Mouse (Mus musculus): ENCODE measurements at regions not wholly inside any gene's neighbourhood (a gene's known extent, or its start where the extent isn't known, plus 50 kb on each side); places are given as distances from the start of the nearest gene placed in this dataset.
A peak's percentile ranks its signal among the peaks of the same experiment; 100 is the strongest.

DNA sequence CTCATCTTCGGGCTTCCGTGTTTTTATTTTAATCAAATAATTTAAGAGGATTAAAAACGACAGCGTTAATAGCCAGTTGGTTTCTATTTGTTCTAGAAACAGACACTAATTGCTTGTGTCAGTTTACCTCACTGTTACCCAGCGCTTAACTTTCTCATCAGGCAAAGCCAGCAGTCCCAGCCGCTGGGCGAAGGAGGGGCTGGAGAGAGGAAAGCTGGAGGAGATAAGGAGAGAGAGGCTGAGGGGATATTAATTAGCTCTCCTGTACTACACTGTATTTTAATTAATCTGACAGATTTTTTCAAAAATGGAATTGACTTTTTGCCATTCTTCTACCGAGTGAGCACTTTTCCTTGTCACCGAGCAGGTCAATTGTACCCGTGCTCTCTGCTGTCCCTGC, 559.5 kb upstream of the Mki67 start:
- DNase-seq, result no peak

DNA sequence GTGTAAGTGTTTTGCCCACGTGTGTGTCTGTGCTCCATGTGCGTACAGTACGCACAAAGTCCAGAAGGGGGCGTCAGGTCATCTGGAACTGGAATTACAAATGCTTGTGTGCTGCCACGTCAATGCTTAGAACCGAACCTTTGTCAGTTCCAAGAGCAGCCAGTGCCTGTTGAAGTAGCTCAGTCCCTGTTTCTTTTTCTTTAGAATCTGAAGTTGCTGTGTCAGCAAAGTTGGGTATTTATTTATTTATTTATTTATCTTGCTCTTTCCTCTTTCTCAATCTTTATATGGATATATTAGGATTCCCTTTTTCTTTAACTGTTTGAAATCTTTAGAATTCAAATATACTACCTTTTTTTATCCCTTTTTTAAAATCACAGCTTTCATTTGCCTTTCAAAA, 567.6 kb upstream of the Mki67 start:
- DNase-seq, result no peak

GRCm38 (mm10) chr7:136285606-136286005, 569.4 kb upstream of the Mki67 start:
- DNase-seq, result peak in 1 of 2 experiments; percentile 14

GRCm38 (mm10) chr7:136293536-136294145, 577.5 kb upstream of the Mki67 start:
- peak; percentile 54 to 70 for DNase-seq

- DNase-seq, result peak; percentile 15 to 26
These were observed 578.3 kb upstream of the Mki67 start for GRCm38 (mm10) chr7:136294445-136294844.

GRCm38 (mm10) chr7:136297901-136298513, 581.8 kb upstream of the Mki67 start:
- peak; percentile 35 to 59 for DNase-seq

GRCm38 (mm10) chr7:136306137-136306536, 588.3 kb upstream of the Mgmt start:
- DNase-seq, result no peak

DNA sequence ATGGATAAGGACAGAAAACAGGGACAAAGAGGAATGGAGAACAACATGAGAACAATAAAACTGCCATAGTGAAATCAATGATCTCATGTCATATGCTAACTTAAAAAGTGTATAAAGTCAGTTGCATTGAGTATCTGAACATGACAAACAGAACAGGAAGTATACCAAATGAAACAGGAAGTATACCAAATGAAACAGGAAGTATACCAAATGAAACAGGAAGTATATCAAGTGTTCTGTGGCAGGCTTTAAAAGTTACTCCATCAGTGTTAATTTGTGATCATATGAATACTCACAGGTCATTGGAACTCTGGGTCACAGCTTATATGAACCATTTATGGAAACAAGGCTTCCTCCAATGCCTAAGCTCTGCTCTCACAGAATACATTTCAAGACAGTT, 585.6 kb upstream of the Mgmt start:
- no peak for DNase-seq

GRCm38 (mm10) chr7:136327281-136327680, 567.1 kb upstream of the Mgmt start:
- DNase-seq, result no peak

GRCm38 (mm10) chr7:136330431-136330830, 564.0 kb upstream of the Mgmt start:
- DNase-seq, result no peak

- no peak for DNase-seq
These were observed 561.6 kb upstream of the Mgmt start for GRCm38 (mm10) chr7:136332805-136333204.

DNA sequence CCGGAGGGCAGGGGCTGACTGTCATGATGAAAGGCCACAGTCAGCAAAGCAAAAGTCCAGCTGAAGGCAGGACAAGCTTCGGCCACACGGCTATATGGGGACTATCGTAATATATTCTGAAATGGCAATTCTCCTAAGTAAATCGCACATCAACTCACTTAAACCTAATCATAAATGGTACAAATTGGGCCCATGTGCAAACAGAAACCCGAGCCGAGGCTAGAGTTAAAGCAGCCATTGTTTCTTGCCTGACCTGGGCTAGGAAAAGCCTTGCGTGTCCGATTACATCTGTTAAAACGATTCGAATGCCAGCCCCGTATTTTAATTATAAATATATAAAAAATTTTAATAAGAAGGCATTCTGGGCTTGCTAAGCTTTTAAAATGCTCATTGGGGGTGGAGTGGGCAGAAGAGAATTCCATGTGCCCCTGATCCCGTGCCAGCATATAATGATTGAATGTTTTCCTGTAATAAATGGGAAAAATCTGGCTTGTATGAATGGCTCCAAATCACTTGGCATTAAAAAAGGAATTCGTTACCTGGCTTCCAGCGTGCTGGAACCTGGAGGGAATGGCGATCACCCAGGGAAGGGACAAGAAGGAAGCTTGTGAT, 552.7 kb upstream of the Mgmt start:
- no peak for DNase-seq

DNA sequence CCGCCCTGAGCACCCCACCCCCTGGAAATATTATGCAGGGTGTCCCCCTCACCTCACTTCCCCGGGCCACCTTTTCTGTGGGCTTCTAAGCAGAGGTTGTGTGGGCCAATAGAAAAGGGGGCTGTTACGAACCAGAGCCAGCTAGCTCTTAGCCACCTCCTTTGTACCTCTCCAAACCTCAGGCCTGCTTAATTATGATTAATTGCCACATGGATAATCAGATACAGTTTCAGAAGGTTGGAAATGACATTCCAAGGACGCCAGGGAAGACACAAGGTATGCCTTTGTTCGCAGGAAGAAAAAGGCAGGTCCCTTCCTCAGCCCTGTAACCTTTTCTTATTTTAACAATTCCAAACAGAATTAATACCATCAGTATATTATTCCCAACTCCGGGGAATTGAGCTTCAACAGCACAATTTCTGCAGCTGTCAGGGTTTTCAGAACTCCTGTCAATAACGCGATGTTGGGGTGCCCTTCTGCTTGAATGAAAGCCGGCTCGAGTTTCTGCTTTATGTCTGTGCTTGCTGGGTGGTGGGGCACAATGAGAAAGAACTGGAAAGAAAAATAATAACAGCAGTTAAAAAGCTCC, 552.1 kb upstream of the Mgmt start:
- no peak for DNase-seq

DNA sequence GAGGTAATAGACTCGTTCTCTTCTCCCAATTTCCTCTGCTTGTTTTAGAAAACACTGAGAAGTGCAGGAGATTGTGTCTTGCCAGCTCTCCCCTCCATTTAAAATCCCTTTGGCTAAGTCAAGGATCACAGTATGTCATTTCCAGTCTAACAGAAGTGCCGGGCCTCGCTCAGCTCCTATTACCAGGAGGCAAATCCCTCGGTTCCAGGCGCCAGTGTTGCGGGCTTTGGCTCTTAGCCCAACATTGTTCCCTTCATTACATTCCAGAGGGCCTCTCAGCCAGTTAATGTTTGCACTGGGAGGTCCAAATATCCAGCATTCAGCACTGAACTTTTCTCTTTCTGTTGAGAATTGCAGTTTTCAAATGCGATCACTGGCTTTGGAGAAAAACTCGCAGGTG, 551.6 kb upstream of the Mgmt start:
- DNase-seq, result peak; percentile 1 to 9

GRCm38 (mm10) chr7:136343494-136343893, 550.9 kb upstream of the Mgmt start:
- DNase-seq, result no peak

DNA sequence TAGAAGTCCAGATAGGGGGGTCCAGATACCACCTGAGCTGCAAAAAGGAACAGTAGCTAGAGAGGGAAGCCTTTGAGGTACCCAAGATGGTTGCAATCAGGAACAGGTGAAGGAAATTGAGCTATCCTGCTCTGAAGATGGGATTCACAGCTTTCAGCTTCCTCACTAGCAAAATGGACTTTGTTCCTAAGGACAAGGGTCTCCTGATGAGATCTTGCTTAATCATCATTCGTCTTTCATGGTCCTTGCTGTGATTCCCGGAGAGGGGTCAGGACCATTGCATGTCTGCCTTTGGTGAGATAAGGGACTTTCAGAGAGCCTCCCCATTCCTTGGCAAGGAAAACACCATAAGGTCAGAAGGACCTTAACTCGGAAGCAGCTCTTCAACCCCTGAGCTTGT, 549.4 kb upstream of the Mgmt start:
- DNase-seq, result no peak

GRCm38 (mm10) chr7:136346531-136346930, 547.9 kb upstream of the Mgmt start:
- no peak for DNase-seq

DNA sequence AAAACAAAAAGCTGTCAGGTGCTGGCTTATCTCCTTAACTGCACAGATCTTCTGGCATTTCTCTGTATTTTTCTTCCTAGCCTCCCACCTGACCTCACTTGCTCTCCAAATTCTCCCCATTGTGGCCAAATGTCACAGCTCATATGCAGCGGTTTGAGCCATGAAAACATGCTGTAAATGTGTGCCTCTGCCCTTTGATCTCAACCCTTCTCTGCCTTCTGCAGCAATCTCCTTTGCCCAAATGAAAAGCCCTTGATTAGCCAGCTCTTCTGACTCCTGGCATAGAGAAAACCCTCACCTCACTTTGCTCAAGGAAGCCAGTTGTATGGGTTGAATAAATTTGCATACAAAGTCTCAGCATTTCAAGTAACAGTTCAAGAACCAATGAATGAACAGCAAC, 546.1 kb upstream of the Mgmt start:
- no peak for DNase-seq

DNA sequence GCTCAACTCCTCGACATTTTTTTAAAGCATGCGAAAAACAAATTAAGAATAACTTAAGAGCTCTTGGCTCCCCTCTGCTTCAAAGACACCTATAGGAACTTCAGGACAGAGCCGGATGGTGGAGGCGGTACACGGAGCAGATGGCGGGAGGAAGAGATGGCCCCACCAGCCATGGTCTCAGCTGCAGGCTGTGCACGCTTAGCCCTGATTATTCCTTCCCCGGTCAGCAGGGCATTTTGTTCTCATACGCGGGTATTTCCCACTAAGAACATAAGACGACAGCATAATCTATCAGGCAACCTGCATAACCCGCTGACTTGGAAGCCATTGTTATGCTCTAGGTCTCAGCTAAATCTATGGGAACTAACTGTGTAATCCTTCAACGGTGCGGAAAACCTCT, 544.8 kb upstream of the Mgmt start:
- DNase-seq, result no peak

DNA sequence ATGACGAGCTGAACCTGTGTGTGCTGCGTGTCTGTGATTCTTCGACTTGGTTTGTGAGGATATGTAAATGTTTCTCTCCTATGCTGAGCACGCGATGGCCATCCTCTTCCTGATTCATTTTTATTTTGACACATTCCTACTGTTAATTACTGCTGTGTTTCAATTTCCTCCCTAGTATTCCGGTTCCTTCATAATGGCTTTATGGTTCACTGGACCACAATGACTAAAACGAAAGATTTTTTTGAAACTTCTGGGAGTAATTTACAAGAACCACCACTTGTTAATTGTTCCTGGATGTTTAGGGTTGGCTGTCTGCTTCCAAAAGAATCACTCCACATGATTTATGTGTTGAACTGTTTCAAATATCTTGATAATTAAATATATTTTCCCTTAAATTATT, 537.4 kb upstream of the Mgmt start:
- DNase-seq, result no peak

DNA sequence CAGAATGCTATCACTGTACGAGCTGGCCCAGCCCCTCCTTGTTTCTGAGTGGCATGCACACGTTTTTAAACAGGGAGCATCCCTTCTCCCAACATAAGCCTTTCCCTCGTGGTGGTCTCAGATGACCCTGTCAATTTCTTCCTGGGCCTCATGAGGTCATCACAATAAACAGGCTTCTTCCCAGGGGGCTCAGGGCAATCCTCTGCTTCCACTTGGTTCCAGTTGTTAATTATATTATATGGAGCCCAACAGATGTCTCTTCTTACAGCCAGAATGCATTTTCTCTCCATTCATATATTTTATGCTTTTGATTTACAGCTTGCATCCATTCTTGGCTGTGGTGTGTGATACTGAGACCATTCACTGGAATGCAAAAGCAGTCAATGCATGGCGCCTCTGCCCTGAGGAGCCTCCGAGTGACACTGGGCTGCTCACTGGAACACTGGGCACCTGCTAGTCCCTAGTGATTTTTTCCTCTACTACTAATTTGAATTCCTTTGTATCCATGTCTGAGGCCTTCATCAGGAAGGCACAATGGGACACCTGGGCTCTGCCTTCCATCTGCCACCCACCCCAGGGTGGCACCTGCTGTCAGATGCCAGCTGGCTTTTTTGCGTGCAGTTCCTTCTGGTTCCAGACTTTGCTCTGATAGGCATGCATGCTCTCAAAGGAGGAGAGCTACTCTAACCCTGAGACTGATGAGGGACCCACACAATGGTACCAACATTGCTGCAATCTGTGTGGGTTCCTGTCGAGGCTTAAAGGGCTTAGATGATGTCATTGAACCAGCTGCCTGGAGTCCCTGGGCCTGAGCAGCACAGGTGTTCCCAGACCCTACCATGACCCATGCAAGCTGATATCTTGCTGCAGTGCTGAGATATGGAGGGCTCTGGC, 528.8 kb upstream of the Mgmt start:
- DNase-seq, result no peak

GRCm38 (mm10) chr7:136377259-136377658, 517.2 kb upstream of the Mgmt start:
- no peak for DNase-seq

Data from adrenal gland, postnatal 36 days (tissue).